Mouse (Mus musculus) liver, embryonic 15.5 days (tissue): ENCODE results near the gene Pfkfb3. TPM values are rescaled to one million over a fixed set of nuclear protein-coding genes. Genes with fewer than 3 reads are reported as not detected.

Experiments used
- ATAC-seq: fragments of 200-750 bp; cut with Nextera tagmentation; 2 replicates; pipeline ENCODE4 v1.8.0; 2017; ENCODE audit warnings: moderate number of reproducible peaks, mild to moderate bottlenecking, moderate library complexity; ENCODE audit not compliant: insufficient read depth
- H3K27ac ChIP-seq: fragments of 300-500 bp; sonication (generic); replicated peaks from 2 replicates; pipeline ENCODE4 v1.5.1; 2015; ENCODE audit warnings: mild to moderate bottlenecking, inconsistent platforms
- H3K27me3 ChIP-seq: fragments of 300-500 bp; sonication (generic); 2 replicates; pipeline ENCODE4 v1.6.1; 2015; ENCODE audit warnings: mild to moderate bottlenecking, inconsistent platforms
- H3K36me3 ChIP-seq: fragments of 300-500 bp; sonication (generic); replicated peaks from 2 replicates; pipeline ENCODE4 v1.6.1; 2015; ENCODE audit warnings: moderate library complexity, mild to moderate bottlenecking, inconsistent platforms
- H3K4me1 ChIP-seq: fragments of 300-500 bp; sonication (generic); replicated peaks from 2 replicates; pipeline ENCODE4 v1.6.1; 2015; ENCODE audit warnings: inconsistent platforms
- H3K4me2 ChIP-seq: fragments of 300-500 bp; sonication (generic); 2 replicates; pipeline ENCODE4 v1.6.1; 2015; ENCODE audit warnings: moderate library complexity, mild to moderate bottlenecking, inconsistent platforms
- H3K4me3 ChIP-seq: fragments of 300-500 bp; sonication (generic); replicated peaks from 2 replicates; pipeline ENCODE4 v1.5.1; 2015; ENCODE audit warnings: mild to moderate bottlenecking, inconsistent platforms
- H3K9ac ChIP-seq: fragments of 300-500 bp; sonication (generic); 2 replicates; pipeline ENCODE4 v1.6.1; 2015; ENCODE audit warnings: moderate library complexity, mild to moderate bottlenecking, inconsistent platforms
- H3K9me3 ChIP-seq: fragments of 300-500 bp; sonication (generic); replicated peaks from 2 replicates; pipeline ENCODE4 v1.6.1; 2016; ENCODE audit warnings: inconsistent platforms
- WGBS: fragments of 180-500 bp; shearing (Covaris S2); methylation state at CpG from one replicate; pipeline ENCODE4 v1.1.7; 2015; ENCODE audit warnings: mixed read lengths; ENCODE audit not compliant: insufficient replicate concordance; 5-methylcytosine and 5-hydroxymethylcytosine counted together
- polyA plus RNA-seq: library from polyadenylated mRNA; unstranded; fragments of >200 nt; fragmentation: Nextera tagmentation; extraction: Ambion mirVana; gene quantifications from 2 replicates; pipeline ENCODE4 v1.2.1, GENCODE M21; 2015

Pfkfb3 gene
- polyA plus RNA-seq, 1 experiment from 2014 or later: 4.6 TPM

- no peak overlapping the region for H3K4me2 ChIP-seq
- WGBS: 74% methylated on average over 7 of the region's 7 CpGs
Measured at GRCm38 (mm10) chr2:11475316-11475715, 78.6 kb downstream of the Pfkfb3 start.

GRCm38 (mm10) chr2:11464661-11465099, 89.2 kb downstream of the Pfkfb3 start:
- Histone ChIP-seq H3K4me1 (no peaks in the 10 kb centered on the region), H3K4me3 (no peak overlapping the region), H3K27ac (no peak overlapping the region), H3K27me3 (no peaks in the 10 kb centered on the region), H3K36me3 (no peaks in the 10 kb centered on the region), H3K9me3 (no peaks in the 10 kb centered on the region), H3K9ac (no peak overlapping the region), H3K4me2 (no peak overlapping the region)
- 57% methylated on average over 3 of the region's 3 CpGs for WGBS
- ATAC-seq: no peak

More at GRCm38 (mm10) chr2:11475316-11475715, 78.6 kb downstream of the Pfkfb3 start:
- ATAC-seq: no peak
- H3K9me3 ChIP-seq: no peaks in the 10 kb centered on the region
- H3K27me3 ChIP-seq: no peaks in the 10 kb centered on the region
- no peak overlapping the region for H3K4me3 ChIP-seq
- H3K4me1 ChIP-seq: 0 out of 2 replicates have a peak, but pooled peaks cover 2% of the 10 kb centered on the region
- no peak overlapping the region for H3K9ac ChIP-seq
- H3K36me3 ChIP-seq: peaks cover 54% of the 10 kb centered on the region
- H3K27ac ChIP-seq: no peak overlapping the region

GRCm38 (mm10) chr2:11460976-11461375, 92.9 kb downstream of the Pfkfb3 start:
- 45% methylated on average over 3 of the region's 3 CpGs for WGBS
- ATAC-seq: no peak
- H3K9ac ChIP-seq: no peak overlapping the region

GRCm38 (mm10) chr2:11458494-11458893, 95.4 kb downstream of the Pfkfb3 start:
- H3K4me1 ChIP-seq: no peaks in the 10 kb centered on the region
- no peaks in the 10 kb centered on the region for H3K9me3 ChIP-seq
- no peak for ATAC-seq
- H3K27me3 ChIP-seq: no peaks in the 10 kb centered on the region
- no peak overlapping the region for H3K4me3 ChIP-seq
- H3K27ac ChIP-seq: no peak overlapping the region
- no peak overlapping the region for H3K4me2 ChIP-seq
- H3K9ac ChIP-seq: no peak overlapping the region
- 69% methylated on average over 1 of the region's 1 CpGs for WGBS
- no peaks in the 10 kb centered on the region for H3K36me3 ChIP-seq

More at GRCm38 (mm10) chr2:11460976-11461375, 92.9 kb downstream of the Pfkfb3 start:
- Histone ChIP-seq H3K4me1 (no peaks in the 10 kb centered on the region), H3K27ac (no peak overlapping the region), H3K36me3 (no peaks in the 10 kb centered on the region), H3K27me3 (no peaks in the 10 kb centered on the region), H3K4me3 (no peak overlapping the region), H3K4me2 (no peak overlapping the region), H3K9me3 (no peaks in the 10 kb centered on the region)

GRCm38 (mm10) chr2:11457904-11458303, 96.0 kb downstream of the Pfkfb3 start:
- no peaks in the 10 kb centered on the region for H3K9me3 ChIP-seq
- H3K36me3 ChIP-seq: no peaks in the 10 kb centered on the region
- H3K27ac ChIP-seq: no peak overlapping the region
- no peak overlapping the region for H3K4me2 ChIP-seq
- no peak overlapping the region for H3K4me3 ChIP-seq
- WGBS: 53% methylated on average over 7 of the region's 7 CpGs
- no peak overlapping the region for H3K9ac ChIP-seq
- H3K4me1 ChIP-seq: no peaks in the 10 kb centered on the region
- no peaks in the 10 kb centered on the region for H3K27me3 ChIP-seq
- ATAC-seq: no peak

GRCm38 (mm10) chr2:11448711-11449110, 105.2 kb downstream of the Pfkfb3 start:
- no peaks in the 10 kb centered on the region for H3K4me1 ChIP-seq
- WGBS: 57% methylated on average over 3 of the region's 3 CpGs
- H3K4me3 ChIP-seq: no peak overlapping the region
- H3K36me3 ChIP-seq: no peaks in the 10 kb centered on the region
- no peak overlapping the region for H3K9ac ChIP-seq
- no peak for ATAC-seq
- no peak overlapping the region for H3K27ac ChIP-seq
- no peak overlapping the region for H3K4me2 ChIP-seq
- no peaks in the 10 kb centered on the region for H3K27me3 ChIP-seq
- H3K9me3 ChIP-seq: no peaks in the 10 kb centered on the region

- H3K36me3 ChIP-seq: no peaks in the 10 kb centered on the region
- no peaks in the 10 kb centered on the region for H3K9me3 ChIP-seq
- H3K4me2 ChIP-seq: no peak overlapping the region
- ATAC-seq: no peak
- H3K27me3 ChIP-seq: no peaks in the 10 kb centered on the region
- 45% methylated on average over 2 of the region's 2 CpGs for WGBS
- H3K9ac ChIP-seq: no peak overlapping the region
- H3K27ac ChIP-seq: no peak overlapping the region
- no peak overlapping the region for H3K4me3 ChIP-seq
- H3K4me1 ChIP-seq: no peaks in the 10 kb centered on the region
Measured at GRCm38 (mm10) chr2:11447865-11448264, 106.0 kb downstream of the Pfkfb3 start.

- no peak overlapping the region for H3K4me2 ChIP-seq
- no peaks in the 10 kb centered on the region for H3K4me1 ChIP-seq
- no peaks in the 10 kb centered on the region for H3K27me3 ChIP-seq
- no peak overlapping the region for H3K4me3 ChIP-seq
- no peak for ATAC-seq
- H3K9ac ChIP-seq: no peak overlapping the region
- H3K9me3 ChIP-seq: no peaks in the 10 kb centered on the region
- no peaks in the 10 kb centered on the region for H3K36me3 ChIP-seq
- no peak overlapping the region for H3K27ac ChIP-seq
- WGBS: 53% methylated on average over 3 of the region's 3 CpGs
Measured at GRCm38 (mm10) chr2:11445722-11446121, 108.2 kb downstream of the Pfkfb3 start.

GRCm38 (mm10) chr2:11441864-11442263, 112.0 kb downstream of the Pfkfb3 start:
- Histone ChIP-seq H3K9me3 (no peaks in the 10 kb centered on the region), H3K27ac (no peak overlapping the region), H3K36me3 (no peaks in the 10 kb centered on the region), H3K27me3 (no peaks in the 10 kb centered on the region), H3K9ac (no peak overlapping the region), H3K4me1 (no peaks in the 10 kb centered on the region), H3K4me3 (no peak overlapping the region), H3K4me2 (no peak overlapping the region)
- ATAC-seq: no peak
- WGBS: 26% methylated on average over 4 of the region's 4 CpGs

GRCm38 (mm10) chr2:11438231-11438954, 115.5 kb downstream of the Pfkfb3 start:
- no peak overlapping the region for H3K27ac ChIP-seq
- no peak overlapping the region for H3K4me3 ChIP-seq
- H3K27me3 ChIP-seq: no peaks in the 10 kb centered on the region
- no peaks in the 10 kb centered on the region for H3K9me3 ChIP-seq
- no peak overlapping the region for H3K4me2 ChIP-seq
- no peaks in the 10 kb centered on the region for H3K4me1 ChIP-seq
- no peaks in the 10 kb centered on the region for H3K36me3 ChIP-seq
- ATAC-seq: no peak
- 60% methylated on average over 12 of the region's 12 CpGs for whole genome bisulfite sequencing
- H3K9ac ChIP-seq: no peak overlapping the region

GRCm38 (mm10) chr2:11436353-11436752, 117.5 kb downstream of the Pfkfb3 start:
- no peak for ATAC-seq
- Histone ChIP-seq H3K4me1 (no peaks in the 10 kb centered on the region), H3K4me2 (no peak overlapping the region), H3K9ac (no peak overlapping the region), H3K27me3 (no peaks in the 10 kb centered on the region), H3K4me3 (no peak overlapping the region), H3K27ac (no peak overlapping the region), H3K36me3 (no peaks in the 10 kb centered on the region), H3K9me3 (no peaks in the 10 kb centered on the region)
- 82% methylated on average over 11 of the region's 11 CpGs for WGBS

- H3K27ac ChIP-seq: no peak overlapping the region
- H3K4me2 ChIP-seq: no peak overlapping the region
- H3K36me3 ChIP-seq: no peaks in the 10 kb centered on the region
- no peak overlapping the region for H3K4me3 ChIP-seq
- no peaks in the 10 kb centered on the region for H3K27me3 ChIP-seq
- ATAC-seq: no peak
- 85% methylated on average over 5 of the region's 5 CpGs for WGBS
- peaks cover 16% of the 10 kb centered on the region for H3K4me1 ChIP-seq
- H3K9ac ChIP-seq: no peak overlapping the region
- no peaks in the 10 kb centered on the region for H3K9me3 ChIP-seq
Measured at GRCm38 (mm10) chr2:11433353-11433752, 120.5 kb downstream of the Pfkfb3 start.
